Mouse (Mus musculus): ENCODE data around the gene Gm21954. TPM values are rescaled to one million over a fixed set of nuclear protein-coding genes. Genes with fewer than 3 reads are reported as not detected.

Gene Gm21954
- not detected for polyA plus RNA-seq (2017; shearing (Covaris generic))

DNA sequence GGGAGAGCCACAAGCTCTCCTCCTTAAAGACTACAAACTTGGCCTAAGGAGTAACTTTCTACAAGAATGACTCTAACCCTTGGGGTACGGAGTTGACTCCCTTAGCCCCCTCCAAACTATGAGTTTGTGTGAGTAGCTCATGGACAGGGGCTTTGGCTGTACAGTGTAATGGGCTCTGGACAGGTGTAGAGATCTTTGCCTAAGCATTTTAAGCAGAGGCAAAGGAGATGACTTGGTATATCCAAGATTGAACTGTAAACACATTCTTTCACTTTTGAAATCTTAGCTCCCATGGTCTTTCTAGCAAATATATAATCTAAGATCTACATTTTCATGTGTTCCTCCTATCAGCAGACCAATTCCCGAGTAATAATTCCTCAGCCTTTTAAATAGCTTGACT is at the start of gene Gm21954:
TSS of gene Gm21954 (minus strand) at position 101 of the 400 bp plus-strand sequence.
- ATAC-seq, result no peak

DNA sequence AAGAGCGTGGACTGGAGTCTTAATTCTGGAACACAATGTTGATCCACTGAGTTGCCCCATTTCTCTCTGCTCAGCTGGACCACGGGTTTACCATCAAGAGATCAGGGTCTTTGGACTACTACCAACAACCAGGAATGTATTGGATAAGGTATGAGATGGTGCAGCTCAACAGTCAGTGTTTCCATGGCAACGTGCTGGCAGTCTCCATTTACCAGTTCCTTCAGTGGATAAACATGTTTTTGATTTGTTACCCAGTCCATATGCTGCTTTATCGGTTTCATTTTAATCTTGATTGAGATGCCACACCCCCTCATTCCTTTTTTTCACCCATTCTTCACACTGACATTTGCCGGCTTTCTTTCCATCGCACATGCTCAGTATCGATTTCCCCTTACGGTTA is 49.8 kb upstream of the Gm21954 start:
- no peak for ATAC-seq

GRCm38 (mm10) chr3:55520240-55521180 is 48.5 kb upstream of the Gm21954 start:
- peak; percentile 66 for ATAC-seq

- ATAC-seq, result peak; percentile 51
Measured at GRCm38 (mm10) chr3:55517454-55518014, 45.5 kb upstream of the Gm21954 start.

DNA sequence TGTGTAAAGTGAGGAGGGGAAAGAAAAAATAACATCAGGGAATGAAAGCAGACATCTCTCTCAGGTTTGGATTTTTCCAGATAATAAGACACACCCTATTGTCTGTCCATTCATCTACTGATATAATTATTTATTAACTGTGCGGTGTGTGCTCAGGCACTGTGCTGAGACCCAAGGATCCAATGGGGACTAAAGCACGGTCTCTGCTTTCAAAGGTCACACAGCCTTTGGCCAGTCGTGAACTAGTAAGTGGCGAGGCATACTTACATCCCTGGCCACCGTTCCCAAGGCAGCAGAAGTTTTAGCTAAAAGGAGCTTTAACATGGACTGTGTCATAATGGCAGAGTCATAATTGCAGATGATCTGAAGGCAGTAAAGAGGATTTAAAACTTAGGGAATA is 44.0 kb upstream of the Gm21954 start:
- ATAC-seq, result no peak

DNA sequence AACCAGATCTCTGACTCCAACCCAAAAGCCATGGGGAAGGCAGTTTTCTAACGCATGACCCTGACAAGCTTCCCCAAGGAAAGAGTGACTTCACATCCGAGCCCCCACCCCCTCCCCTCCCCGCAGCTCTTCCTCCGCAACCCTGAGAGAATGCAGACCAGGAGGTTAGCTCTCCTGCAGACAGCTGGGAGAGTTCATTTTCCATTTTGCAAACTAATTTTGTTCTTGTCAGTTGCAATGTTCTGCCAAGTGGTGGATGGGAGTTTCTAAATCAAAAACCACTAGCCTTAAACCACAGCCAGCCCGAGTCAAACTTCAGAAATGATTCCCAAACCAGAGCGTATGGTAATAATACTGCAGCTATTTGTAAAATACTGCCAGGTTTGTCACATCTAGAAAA is 39.6 kb upstream of the Gm21954 start:
- no peak for ATAC-seq

DNA sequence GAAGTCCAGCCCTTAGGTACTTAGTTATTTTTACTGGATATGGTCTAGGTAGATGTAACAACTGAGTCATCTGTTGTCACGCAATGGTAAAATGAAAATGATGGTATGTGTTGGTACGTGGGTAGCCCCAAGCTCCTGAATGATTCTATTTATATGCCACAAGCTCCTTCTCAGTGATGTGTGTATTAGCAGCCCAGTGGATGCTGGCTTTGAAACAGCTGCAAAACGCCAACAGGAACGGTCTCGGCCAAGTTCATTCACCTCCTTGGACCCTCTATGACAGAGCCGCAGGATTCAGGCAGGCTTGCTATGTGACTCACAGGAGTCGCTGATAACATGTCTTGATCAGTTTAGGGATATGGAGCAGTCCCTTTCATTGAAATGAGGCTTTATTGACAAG is 38.2 kb upstream of the Gm21954 start:
- ATAC-seq, result no peak

DNA sequence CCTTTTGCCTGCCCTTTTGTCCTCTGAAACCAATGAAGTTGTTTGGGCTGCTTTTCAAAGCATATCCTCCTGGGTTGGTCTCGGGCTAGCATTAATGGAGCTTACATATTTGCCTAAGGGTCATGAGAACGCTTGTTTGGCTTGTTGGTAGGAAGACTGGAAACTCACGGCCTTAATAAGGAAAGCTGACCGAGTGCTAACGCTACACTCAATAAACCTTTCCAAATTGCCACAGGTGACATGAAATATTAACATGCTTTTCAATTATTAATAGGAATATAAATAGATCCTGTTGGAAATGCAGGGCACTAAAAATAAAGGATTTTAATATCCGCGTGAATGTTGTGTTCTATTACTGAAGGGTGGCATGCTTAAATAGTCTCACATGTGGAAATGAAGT is 27.3 kb upstream of the Gm21954 start:
- ATAC-seq, result no peak

GRCm38 (mm10) chr3:55496462-55496941 is 24.5 kb upstream of the Gm21954 start:
- ATAC-seq, result no peak

- no peak for ATAC-seq
Measured at GRCm38 (mm10) chr3:55495866-55496265, 23.9 kb upstream of the Gm21954 start.

DNA sequence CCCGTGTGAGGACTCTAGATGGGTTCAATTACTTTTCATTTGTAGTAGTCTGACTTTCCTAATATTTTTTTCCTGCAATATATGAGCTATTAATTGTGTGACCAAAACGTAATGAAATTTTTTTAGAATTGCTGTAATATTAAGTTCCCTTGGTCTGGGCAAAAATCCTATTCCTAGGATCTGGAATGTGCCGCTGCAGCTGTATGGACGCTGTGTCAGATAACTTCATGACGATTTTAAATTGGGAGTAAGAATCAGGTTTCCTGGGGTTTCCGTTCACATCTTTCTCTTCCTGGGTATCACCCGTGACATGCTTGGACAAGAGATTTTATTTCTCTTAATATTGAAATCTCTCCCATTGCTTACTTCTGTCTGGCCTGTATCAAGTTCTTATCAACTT is 23.2 kb upstream of the Gm21954 start:
- no peak for ATAC-seq

- peak; percentile 53 for ATAC-seq
Measured at GRCm38 (mm10) chr3:55494348-55494747, 22.3 kb upstream of the Gm21954 start.

DNA sequence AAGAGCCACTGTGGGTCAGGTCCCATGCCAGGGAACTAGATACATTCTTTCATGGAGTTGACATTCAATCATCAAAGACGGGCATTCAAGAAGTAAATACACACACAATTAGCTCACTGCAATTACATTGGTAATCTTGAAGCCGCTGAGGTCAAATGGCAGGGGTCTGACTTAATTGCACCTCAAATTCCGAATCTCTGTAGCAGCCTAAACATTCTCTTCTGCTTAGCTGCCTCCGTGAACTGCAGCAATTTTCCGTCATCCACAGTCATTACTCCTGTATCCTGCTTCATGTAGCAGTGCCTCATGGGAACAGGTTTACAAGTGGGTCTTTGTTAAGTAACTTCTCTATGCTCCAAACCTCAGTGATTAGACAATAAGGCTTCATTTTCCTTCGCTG is 20.0 kb upstream of the Gm21954 start:
- no peak for ATAC-seq

DNA sequence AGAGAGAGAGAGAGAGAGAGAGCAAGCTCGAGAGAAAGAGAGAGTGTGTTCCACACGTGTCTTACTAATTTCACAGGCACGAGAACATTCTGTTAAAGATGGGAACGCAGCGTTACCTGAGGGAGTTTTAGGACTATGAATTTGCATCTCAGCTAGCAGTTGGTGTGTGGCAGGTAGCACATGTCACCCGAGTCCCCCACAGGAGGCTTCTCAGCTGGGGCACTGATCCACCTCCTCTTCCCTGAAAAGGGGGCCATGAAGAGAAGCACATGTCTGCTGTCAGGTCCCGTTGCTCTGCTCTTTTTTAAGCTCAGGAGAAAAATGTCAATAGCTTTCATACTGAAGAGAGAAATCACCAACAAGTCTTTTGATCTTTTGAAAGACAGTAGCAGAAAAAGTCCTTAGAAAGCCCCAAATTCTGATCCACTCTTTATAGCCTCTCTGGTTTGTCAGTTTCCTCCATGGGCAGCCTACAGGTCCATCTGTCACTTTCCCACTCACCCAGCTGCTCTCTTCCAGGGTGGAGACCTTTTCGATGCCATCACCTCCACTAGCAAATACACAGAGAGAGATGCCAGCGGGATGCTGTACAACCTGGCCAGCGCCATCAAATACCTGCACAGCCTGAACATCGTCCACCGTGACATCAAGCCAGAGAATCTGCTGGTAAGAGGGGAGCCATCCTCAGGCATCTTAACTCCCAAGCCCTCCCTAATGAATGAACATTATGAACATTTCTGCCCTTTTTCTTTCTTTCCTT is 17.4 kb upstream of the Gm21954 start:
- no peak for ATAC-seq

DNA sequence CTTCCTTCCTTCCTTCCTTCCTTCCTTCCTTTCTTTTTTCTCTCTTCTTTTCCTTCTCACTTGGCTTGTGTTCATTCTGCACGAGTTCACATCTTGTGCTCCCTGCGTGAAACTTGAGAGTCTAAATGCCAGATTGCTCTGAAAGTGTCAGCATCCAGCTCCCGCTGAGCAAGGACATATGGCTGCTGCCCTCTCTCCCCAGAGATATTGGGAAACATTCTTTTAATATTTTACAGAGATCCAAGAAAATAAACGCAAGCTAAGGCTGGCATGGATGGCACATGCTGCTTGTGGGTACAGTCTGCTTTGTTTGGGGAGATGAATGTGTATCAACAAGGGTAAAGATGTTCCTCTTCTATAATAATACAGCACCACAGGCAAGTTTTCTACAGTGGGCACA is 11.3 kb upstream of the Gm21954 start:
- no peak for ATAC-seq

DNA sequence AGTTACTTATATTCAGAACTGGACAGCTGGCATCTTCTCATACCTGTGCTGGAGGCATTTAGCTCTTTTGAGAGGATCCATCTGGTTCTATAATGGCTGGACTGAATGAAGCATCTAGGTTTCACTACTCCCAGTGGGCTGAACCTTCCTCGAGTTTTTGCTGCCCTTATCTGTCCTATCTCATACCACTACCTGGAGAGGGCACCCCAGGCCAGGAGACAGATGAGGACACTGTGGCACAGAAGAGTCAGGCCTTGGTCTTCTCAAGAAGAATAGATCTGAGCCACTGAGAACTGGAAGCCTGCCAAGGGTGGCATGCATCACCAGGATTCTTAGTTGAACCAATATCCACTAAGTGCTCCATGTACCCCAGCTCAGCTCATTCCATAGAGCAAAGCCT is 9.1 kb upstream of the Gm21954 start:
- ATAC-seq, result no peak

DNA sequence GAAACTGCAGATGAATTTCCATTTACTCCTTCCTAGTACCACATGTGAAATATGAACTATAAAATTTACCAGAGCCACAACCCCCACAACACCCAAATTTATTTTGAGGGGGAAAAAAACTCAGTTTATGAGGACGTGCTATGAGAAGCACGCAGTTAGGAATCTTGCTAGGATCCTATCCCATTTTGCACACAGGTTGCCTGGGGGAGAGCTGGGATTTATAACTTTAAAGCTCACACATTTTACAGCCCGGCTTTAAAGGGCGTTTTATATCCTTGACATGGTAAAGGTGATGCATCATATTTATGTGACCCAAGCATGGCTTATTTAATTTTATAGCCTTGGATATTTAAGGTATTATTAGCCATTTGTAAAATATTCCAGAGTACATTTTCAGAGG is 7.3 kb upstream of the Gm21954 start:
- ATAC-seq, result no peak

- no peak for ATAC-seq
Measured at GRCm38 (mm10) chr3:55476694-55477093, 4.7 kb upstream of the Gm21954 start.

DNA sequence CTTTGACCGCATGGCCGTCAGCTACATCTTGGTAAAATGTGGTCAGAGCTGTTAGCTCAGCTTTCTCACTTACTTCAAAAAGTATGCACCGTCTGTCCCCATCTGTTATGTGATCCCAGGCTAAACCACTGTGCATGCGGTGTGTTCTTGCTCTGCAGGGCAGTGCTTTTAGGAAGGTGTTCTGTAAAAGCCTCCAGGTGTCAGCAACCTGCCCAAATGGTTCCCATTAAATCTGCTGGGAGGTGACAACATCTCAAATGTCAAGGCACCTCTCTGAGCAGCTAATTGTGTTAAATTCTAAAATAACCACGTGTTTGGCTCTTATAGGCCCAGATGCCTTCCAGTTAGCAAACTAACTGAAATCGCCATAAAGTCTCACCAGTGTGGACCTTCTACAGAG is 1.1 kb upstream of the Gm21954 start:
- no peak for ATAC-seq

GRCm38 (mm10) chr3:55466348-55466747 is 5.7 kb downstream of the Gm21954 start:
- ATAC-seq, result no peak

GRCm38 (mm10) chr3:55465785-55466184 is 6.2 kb downstream of the Gm21954 start:
- ATAC-seq, result no peak

DNA sequence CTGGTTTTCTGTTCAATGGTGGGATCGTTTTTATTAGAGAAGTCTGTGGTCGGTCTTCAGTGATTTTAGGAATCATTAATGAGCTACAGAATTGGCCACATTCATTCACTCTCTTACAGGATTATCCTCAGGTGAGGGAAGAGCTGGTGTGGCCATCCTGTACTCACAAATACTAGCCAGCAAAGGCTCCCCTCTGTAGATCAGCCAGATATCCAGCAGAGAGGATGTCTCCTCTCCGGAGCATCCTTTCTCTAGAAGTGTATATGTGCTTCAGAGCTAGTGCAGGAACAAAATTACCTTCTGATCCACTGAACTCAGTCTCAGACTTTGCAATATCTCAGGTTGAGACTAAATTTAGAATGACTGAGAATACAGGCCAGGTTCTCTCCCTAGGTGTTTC is 7.8 kb downstream of the Gm21954 start:
- no peak for ATAC-seq

GRCm38 (mm10) chr3:55462904-55463668 is 8.9 kb downstream of the Gm21954 start:
- no peak for ATAC-seq

Measured in CD4-positive, CD25-positive, alpha-beta regulatory T cell, adult 4 months (primary cell).